Mouse (Mus musculus) forebrain, embryonic 15.5 days (tissue): ENCODE results near the gene Tec. TPM values are rescaled to one million over a fixed set of nuclear protein-coding genes. Genes with fewer than 3 reads are reported as not detected.
A peak's percentile ranks its signal among the peaks of the same experiment; 100 is the strongest.

Experiments used
- ATAC-seq: fragments of 200-750 bp; cut with Nextera tagmentation; replicated peaks from 2 replicates; pipeline ENCODE4 v1.8.0; 2017; ENCODE audit warnings: mild to moderate bottlenecking, moderate TSS enrichment, moderate library complexity
- H3K27ac ChIP-seq: fragments of 300-500 bp; sonication (generic); replicated peaks from 2 replicates; pipeline ENCODE4 v1.5.1; 2015; ENCODE audit warnings: mild to moderate bottlenecking, inconsistent platforms
- H3K27me3 ChIP-seq: fragments of 300-500 bp; sonication (generic); 2 replicates; pipeline ENCODE4 v1.6.1; 2015; ENCODE audit warnings: inconsistent platforms
- H3K36me3 ChIP-seq: fragments of 300-500 bp; sonication (generic); 2 replicates; pipeline ENCODE4 v1.6.1; 2015; ENCODE audit warnings: mild to moderate bottlenecking, inconsistent platforms
- H3K4me1 ChIP-seq: fragments of 300-500 bp; sonication (generic); 2 replicates; pipeline ENCODE4 v1.6.1; 2015; ENCODE audit warnings: inconsistent platforms
- H3K4me2 ChIP-seq: fragments of 300-500 bp; sonication (generic); replicated peaks from 2 replicates; pipeline ENCODE4 v1.6.1; 2015; ENCODE audit warnings: mild to moderate bottlenecking, inconsistent platforms
- H3K4me3 ChIP-seq: fragments of 300-500 bp; sonication (generic); 2 replicates; pipeline ENCODE4 v1.5.1; 2015; ENCODE audit warnings: mild to moderate bottlenecking, inconsistent platforms
- H3K9ac ChIP-seq: fragments of 300-500 bp; sonication (generic); replicated peaks from 2 replicates; pipeline ENCODE4 v1.6.1; 2015; ENCODE audit warnings: mild to moderate bottlenecking, inconsistent platforms
- H3K9me3 ChIP-seq: fragments of 300-500 bp; sonication (generic); 2 replicates; pipeline ENCODE4 v1.6.1; 2016; ENCODE audit warnings: inconsistent platforms
- WGBS: fragments of 180-500 bp; shearing (Covaris S2); methylation state at CpG from one replicate; pipeline ENCODE4 v1.1.7; 2015; ENCODE audit warnings: mixed read lengths; 5-methylcytosine and 5-hydroxymethylcytosine counted together
- polyA plus RNA-seq: library from polyadenylated mRNA; unstranded; fragments of >200 nt; fragmentation: Nextera tagmentation; extraction: Ambion mirVana; gene quantifications from 2 replicates; pipeline ENCODE4 v1.2.1, GENCODE M21; 2015

The Tec gene
- polyA plus RNA-seq, 1 experiment from 2014 or later = 3.5 TPM

GRCm38 (mm10) chr5:72886458-72887222 lies 18.4 kb upstream of the Tec start:
- Histone ChIP-seq H3K4me3 (no peak overlapping the region), H3K9ac (no peak overlapping the region), H3K4me2 (no peak overlapping the region), H3K27ac (no peak overlapping the region), H3K36me3 (no peaks in the 10 kb centered on the region), H3K4me1 (no peaks in the 10 kb centered on the region), H3K27me3 (no peaks in the 10 kb centered on the region), H3K9me3 (no peaks in the 10 kb centered on the region)
- WGBS = 82% methylated on average over 19 of the region's 19 CpGs
- no peak for ATAC-seq

- no peak overlapping the region for H3K27ac ChIP-seq
- no peaks in the 10 kb centered on the region for H3K4me1 ChIP-seq
- no peak for ATAC-seq
- 85% methylated on average over 3 of the region's 3 CpGs for WGBS
- H3K27me3 ChIP-seq = no peaks in the 10 kb centered on the region
- no peak overlapping the region for H3K4me3 ChIP-seq
- no peaks in the 10 kb centered on the region for H3K36me3 ChIP-seq
- no peak overlapping the region for H3K9ac ChIP-seq
- no peak overlapping the region for H3K4me2 ChIP-seq
- H3K9me3 ChIP-seq = no peaks in the 10 kb centered on the region
Measured at GRCm38 (mm10) chr5:72883706-72884105, 15.4 kb upstream of the Tec start.

GRCm38 (mm10) chr5:72882412-72882765 lies 14.1 kb upstream of the Tec start:
- Histone ChIP-seq H3K4me1 (no peaks in the 10 kb centered on the region), H3K9ac (no peak overlapping the region), H3K4me2 (no peak overlapping the region), H3K9me3 (no peaks in the 10 kb centered on the region), H3K4me3 (no peak overlapping the region), H3K27me3 (no peaks in the 10 kb centered on the region), H3K36me3 (no peaks in the 10 kb centered on the region), H3K27ac (no peak overlapping the region)
- 77% methylated on average over 2 of the region's 2 CpGs for WGBS
- no peak for ATAC-seq

DNA sequence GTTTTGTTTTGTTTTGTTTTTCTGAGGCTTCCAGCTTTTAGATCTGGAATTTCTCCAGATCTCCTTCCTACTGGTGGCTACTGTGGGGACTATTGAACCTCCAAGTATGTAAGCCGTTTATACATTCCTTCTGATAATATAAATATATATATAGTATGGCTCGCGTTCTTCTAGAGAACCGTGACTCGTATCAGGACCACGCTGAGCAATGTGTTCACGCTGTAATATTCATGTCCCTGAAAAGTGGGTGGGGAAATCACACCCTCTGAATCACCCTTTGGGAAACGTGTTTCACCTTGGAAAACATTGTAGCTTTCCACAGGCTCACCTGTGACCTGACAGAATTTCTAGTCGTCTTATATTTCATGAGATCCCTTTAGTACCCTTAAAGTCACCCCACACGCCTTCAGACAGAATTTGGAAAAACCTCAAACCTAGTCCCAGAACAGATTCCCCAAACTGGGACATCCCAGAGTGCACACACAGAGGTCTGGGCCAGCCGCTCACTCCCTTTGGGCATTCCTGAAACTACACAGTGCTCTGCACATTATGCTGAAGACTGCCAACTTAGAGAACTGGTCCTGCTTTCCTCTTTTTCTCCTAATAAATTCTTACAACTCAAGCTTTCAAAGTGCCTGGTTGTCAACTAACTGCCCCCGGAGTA lies 13.6 kb upstream of the Tec start:
- no peak for ATAC-seq
- no peaks in the 10 kb centered on the region for H3K4me1 ChIP-seq
- no peak overlapping the region for H3K4me3 ChIP-seq
- no peaks in the 10 kb centered on the region for H3K27me3 ChIP-seq
- H3K9ac ChIP-seq = no peak overlapping the region
- no peak overlapping the region for H3K27ac ChIP-seq
- H3K4me2 ChIP-seq = no peak overlapping the region
- WGBS = 88% methylated on average over 12 of the region's 12 CpGs
- H3K9me3 ChIP-seq = no peaks in the 10 kb centered on the region
- no peaks in the 10 kb centered on the region for H3K36me3 ChIP-seq

DNA sequence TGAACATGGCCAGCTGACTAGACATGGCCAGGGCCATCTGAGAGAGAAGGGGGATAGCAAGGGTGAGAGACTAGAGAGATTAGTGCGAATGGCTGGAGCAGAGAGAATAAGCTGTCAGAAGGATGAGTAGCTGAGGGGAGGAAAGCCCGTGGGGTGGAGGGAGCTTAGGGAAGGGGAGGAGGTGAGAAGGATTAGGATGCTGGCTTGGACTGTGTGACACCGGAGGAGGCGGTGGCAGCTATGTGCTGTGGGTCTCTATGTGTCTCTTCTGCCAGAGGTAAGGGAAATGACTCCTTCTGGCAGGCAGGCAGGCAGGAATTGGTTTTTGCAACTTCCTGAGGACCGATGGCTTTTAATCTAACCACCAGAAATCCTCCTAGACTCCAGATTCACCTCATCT lies 11.5 kb upstream of the Tec start:
- no peaks in the 10 kb centered on the region for H3K27me3 ChIP-seq
- no peak overlapping the region for H3K4me3 ChIP-seq
- 40% methylated on average over 5 of the region's 5 CpGs for WGBS
- no peaks in the 10 kb centered on the region for H3K9me3 ChIP-seq
- no peak overlapping the region for H3K27ac ChIP-seq
- 0 out of 2 replicates have a peak, but pooled peaks cover 5% of the 10 kb centered on the region for H3K4me1 ChIP-seq
- H3K9ac ChIP-seq = no peak overlapping the region
- no peak for ATAC-seq
- H3K36me3 ChIP-seq = no peaks in the 10 kb centered on the region
- H3K4me2 ChIP-seq = no peak overlapping the region

DNA sequence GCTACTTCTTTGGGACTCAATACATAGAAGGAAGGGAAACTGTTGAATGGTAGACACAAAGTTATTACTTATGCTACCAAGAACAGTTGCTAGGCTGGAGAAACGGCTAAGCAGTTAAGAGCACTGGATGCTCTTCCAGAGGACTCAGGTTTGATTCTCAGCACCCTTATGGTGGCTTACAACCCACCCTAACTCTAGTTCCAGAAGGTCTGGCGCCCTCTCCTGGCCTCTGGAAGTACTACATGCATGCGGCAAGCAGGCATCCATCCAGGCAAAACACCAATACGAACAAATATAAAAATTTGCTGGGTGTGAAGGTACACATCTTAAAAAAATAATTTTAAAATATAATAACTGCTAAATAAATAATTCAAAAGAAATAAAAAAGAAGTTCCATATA lies 2.8 kb upstream of the Tec start:
- H3K36me3 ChIP-seq = no peaks in the 10 kb centered on the region
- no peaks in the 10 kb centered on the region for H3K9me3 ChIP-seq
- H3K9ac ChIP-seq = no peak overlapping the region
- peaks cover 7% of the 10 kb centered on the region; the same call in 1 of the 2 replicates for H3K27me3 ChIP-seq
- no peak for ATAC-seq
- no peak overlapping the region for H3K27ac ChIP-seq
- H3K4me3 ChIP-seq = no peak overlapping the region
- H3K4me2 ChIP-seq = no peak overlapping the region
- H3K4me1 ChIP-seq = peaks cover 12% of the 10 kb centered on the region
- WGBS = 80% methylated on average over 4 of the region's 4 CpGs

GRCm38 (mm10) chr5:72869779-72870608 lies 1.7 kb upstream of the Tec start:
- Histone ChIP-seq H3K4me3 (no peak overlapping the region), H3K9ac (no peak overlapping the region), H3K4me1 (peaks cover 11% of the 10 kb centered on the region), H3K4me2 (no peak overlapping the region), H3K27me3 (peaks cover 7% of the 10 kb centered on the region; the same call in 1 of the 2 replicates), H3K9me3 (no peaks in the 10 kb centered on the region), H3K27ac (no peak overlapping the region), H3K36me3 (no peaks in the 10 kb centered on the region)
- whole genome bisulfite sequencing = 81% methylated on average over 14 of the region's 14 CpGs
- ATAC-seq = no peak

GRCm38 (mm10) chr5:72867036-72867672 lies 1.1 kb downstream of the Tec start:
- H3K4me3 ChIP-seq = peak overlapping the region; percentile 48
- WGBS = 29% methylated on average over 16 of the region's 16 CpGs
- H3K4me2 ChIP-seq = no peak overlapping the region
- no peak overlapping the region for H3K27ac ChIP-seq
- no peaks in the 10 kb centered on the region for H3K9me3 ChIP-seq
- ATAC-seq = no peak
- H3K36me3 ChIP-seq = no peaks in the 10 kb centered on the region
- H3K27me3 ChIP-seq = peaks cover 7% of the 10 kb centered on the region; the same call in 1 of the 2 replicates
- H3K9ac ChIP-seq = no peak overlapping the region
- peaks cover 11% of the 10 kb centered on the region for H3K4me1 ChIP-seq

DNA sequence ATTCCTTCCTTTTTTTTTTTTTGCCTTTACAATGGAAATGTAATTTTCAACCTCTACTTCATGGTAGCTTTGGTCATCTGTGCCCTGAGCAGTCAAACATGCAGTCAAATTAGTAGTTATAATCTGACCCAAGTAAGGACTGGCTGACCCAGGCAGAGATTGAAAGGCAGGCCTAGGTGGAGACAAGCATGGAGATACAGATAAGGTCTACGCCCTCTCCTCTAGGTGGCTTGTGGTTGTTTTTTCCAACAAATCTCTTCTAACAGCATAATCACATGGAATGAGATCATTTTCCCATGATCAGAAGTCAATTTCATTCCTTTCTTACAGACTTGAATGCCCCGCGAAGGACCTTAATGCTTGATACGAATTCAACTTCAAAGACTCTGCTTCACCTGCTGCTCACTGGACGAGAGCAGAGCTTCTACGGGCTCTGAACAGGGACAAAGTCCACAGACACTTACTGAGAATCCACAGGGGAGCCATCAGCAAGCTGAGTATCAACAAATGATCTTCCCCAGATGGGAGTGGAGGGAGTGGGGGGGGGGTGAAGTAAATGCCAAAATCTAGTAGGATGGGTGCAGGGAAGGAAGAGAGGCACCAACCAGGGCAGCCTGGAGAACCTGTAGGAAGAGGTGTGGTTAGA lies 1.9 kb downstream of the Tec start:
- Histone ChIP-seq H3K27me3 (peaks cover 7% of the 10 kb centered on the region; the same call in 1 of the 2 replicates), H3K4me3 (no peak overlapping the region), H3K4me2 (no peak overlapping the region), H3K9ac (no peak overlapping the region), H3K4me1 (peaks cover 11% of the 10 kb centered on the region), H3K9me3 (no peaks in the 10 kb centered on the region), H3K27ac (no peak overlapping the region), H3K36me3 (no peaks in the 10 kb centered on the region)
- no peak for ATAC-seq
- WGBS = 73% methylated on average over 6 of the region's 6 CpGs

DNA sequence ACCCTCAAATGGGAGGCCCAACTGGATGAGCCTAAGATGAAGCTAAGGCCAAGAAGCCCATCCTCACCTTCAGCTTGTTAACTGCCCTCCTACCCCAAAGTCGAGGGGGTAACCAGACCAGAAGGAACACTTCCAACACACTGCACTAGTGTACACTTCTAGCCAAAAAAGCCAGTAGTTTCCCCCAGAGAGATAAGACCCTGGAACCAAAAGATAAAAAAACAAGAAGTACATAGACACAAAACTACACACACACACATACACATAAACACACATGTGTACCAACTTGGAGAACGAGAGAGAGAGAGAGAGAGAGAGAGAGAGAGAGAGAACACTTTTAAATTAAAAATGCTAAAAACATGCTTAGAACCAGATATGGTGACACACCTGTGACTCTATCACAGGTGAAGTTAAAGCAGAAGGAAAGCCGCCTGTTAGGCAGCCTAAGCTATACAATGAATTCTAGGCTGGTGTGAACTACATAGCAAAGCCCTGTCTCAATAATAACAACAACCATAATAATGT lies 3.6 kb downstream of the Tec start:
- Histone ChIP-seq H3K4me2 (no peak overlapping the region), H3K36me3 (no peaks in the 10 kb centered on the region), H3K27me3 (peaks cover 7% of the 10 kb centered on the region; the same call in 1 of the 2 replicates), H3K4me3 (no peak overlapping the region), H3K4me1 (peaks cover 11% of the 10 kb centered on the region), H3K9ac (no peak overlapping the region), H3K9me3 (no peaks in the 10 kb centered on the region), H3K27ac (no peak overlapping the region)
- no peak for ATAC-seq
- 77% methylated on average over 3 of the region's 3 CpGs for WGBS

GRCm38 (mm10) chr5:72863166-72863565 lies 5.1 kb downstream of the Tec start:
- no peak overlapping the region for H3K9ac ChIP-seq
- no peaks in the 10 kb centered on the region for H3K36me3 ChIP-seq
- no peaks in the 10 kb centered on the region for H3K9me3 ChIP-seq
- peaks cover 7% of the 10 kb centered on the region; the same call in 1 of the 2 replicates for H3K27me3 ChIP-seq
- H3K27ac ChIP-seq = no peak overlapping the region
- no peak overlapping the region for H3K4me2 ChIP-seq
- WGBS = 93% methylated on average over 9 of the region's 9 CpGs
- H3K4me1 ChIP-seq = peaks cover 5% of the 10 kb centered on the region
- H3K4me3 ChIP-seq = no peak overlapping the region
- ATAC-seq = no peak
